8 mouse cellular contexts compared by ENCODE assay signal in the genomic region with DNA sequence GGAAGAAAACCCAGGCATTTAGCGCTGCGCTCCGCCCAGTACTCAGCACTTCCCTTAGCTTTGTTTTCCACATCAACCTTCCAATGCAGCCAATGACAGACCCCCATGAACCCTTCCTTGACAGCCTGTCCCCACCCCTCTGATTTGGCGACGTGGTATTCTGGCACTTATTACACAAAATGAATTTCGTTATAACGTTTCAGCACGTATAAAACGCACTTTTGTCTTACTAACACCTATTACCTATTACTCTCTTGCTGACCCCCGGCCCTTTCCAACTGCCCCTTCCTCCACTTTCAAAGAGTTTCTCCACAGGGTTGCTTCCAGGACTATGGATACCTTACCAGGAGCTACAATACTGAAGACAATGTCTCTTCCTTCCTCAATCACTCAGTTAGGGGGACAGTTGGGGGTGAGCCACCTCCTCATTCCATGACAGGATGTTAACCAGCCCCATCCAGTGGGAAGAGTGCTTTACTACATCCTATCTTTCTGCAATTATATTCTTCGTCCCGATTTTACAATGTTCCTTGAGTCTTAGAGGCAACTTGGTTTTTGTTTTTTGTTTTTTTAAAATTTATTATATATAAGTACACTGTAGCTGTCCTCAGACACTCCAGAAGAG. TPM values are rescaled to one million over a fixed set of nuclear protein-coding genes. Genes with fewer than 3 reads are reported as not detected.
DNase-seq lines count a peak whose midpoint lies in the region; ATAC-seq and TF ChIP-seq lines count a peak whose summit lies in the region.

No protein-coding gene starts in this region.

- no peak for ATAC-seq in heart, embryonic 13.5 days (ENCODE audit: extremely low read depth, insufficient number of reproducible peaks, low FRiP score, low TSS enrichment)
- ATAC-seq in heart, postnatal 0 days (ENCODE audit: insufficient read depth, low read depth): peak; percentile 27

- TF ChIP-seq EP300 in MEL (IDR thresholded peaks at IDR 0.05; ENCODE audit: low read depth in 1 of 2, low read length in 2 of 2): no peak
- peak; percentile 7; the same call in 1 of the 2 replicates for TF ChIP-seq EP300 in heart, postnatal 0 days (IDR thresholded peaks at IDR 0.05; ENCODE audit: low read depth)

- H3K9me3 ChIP-seq in heart, embryonic 13.5 days: no peaks in the 10 kb centered on the region
- no peaks in the 10 kb centered on the region for H3K9me3 ChIP-seq in MEL (replicated peaks; ENCODE audit: insufficient read depth, low read length)
- no peaks in the 10 kb centered on the region for H3K9me3 ChIP-seq in heart, postnatal 0 days (replicated peaks; ENCODE audit: control insufficient read depth, low read length)

- H3K79me2 ChIP-seq in MEL (ENCODE audit: control insufficient read depth, insufficient read depth, low read length, poor library complexity): peaks cover 2% of the 10 kb centered on the region; the same call in 1 of the 2 replicates

- intact Hi-C loops in heart, postnatal 25 days (cut with DNase I): no loop called here

- H3K27ac ChIP-seq in heart, embryonic 13.5 days (replicated peaks): peak overlapping the region; percentile 92
- H3K27ac ChIP-seq in MEL (ENCODE audit: control insufficient read depth, low read depth, low read length): peak overlapping the region; percentile 54
- H3K27ac ChIP-seq in heart, postnatal 0 days (ENCODE audit: low read depth): peak overlapping the region; percentile 90

- no peak for DNase-seq in heart, postnatal 25 days (ENCODE audit: low spot score)
- peak; percentile 61 for DNase-seq in MEL (ENCODE audit: low read depth, low spot score)
- DNase-seq in heart, postnatal 0 days (ENCODE audit: low spot score): peak; percentile 76
- DNase-seq in lung, postnatal 10 days: peak; percentile 79
- no peak for DNase-seq in urinary bladder, adult 18-20 months (ENCODE audit: low spot score in 2 of 2)
- no peak for DNase-seq in layer of hippocampus, postnatal 25 days (ENCODE audit: extremely low spot score in 1 of 2, low spot score in 1 of 2)
- no peak for DNase-seq in T-cell, adult 2 months (ENCODE audit: low spot score)

- H3K4me2 ChIP-seq in heart, embryonic 13.5 days: peak overlapping the region; percentile 75
- peak overlapping the region; percentile 65 for H3K4me2 ChIP-seq in heart, postnatal 0 days (ENCODE audit: low read depth, low read length)

- TF ChIP-seq CTCF in MEL (IDR thresholded peaks at IDR 0.05 in 2 of 3, conservative IDR thresholded peaks at IDR 0.05 in 1 of 3; ENCODE audit: control insufficient read depth in 1 of 3, insufficient read depth in 1 of 3, low read depth in 2 of 3, low read length in 3 of 3, poor library complexity in 1 of 3, severe bottlenecking in 1 of 3): peak in 1 of 3 experiments; percentile 3; a peak in 1 of 6 replicates
- peak; percentile 35 for TF ChIP-seq CTCF in heart, postnatal 0 days (IDR thresholded peaks at IDR 0.05; ENCODE audit: low read depth)

- H3K36me3 ChIP-seq in heart, embryonic 13.5 days: peaks cover 46% of the 10 kb centered on the region
- peaks cover 0 to 7% of the 10 kb centered on the region in 2 experiments; a peak in 3 of 4 replicates for H3K36me3 ChIP-seq in MEL (ENCODE audit: control insufficient read depth in 1 of 2, insufficient read depth in 2 of 2, low read length in 2 of 2)
- peaks cover 42% of the 10 kb centered on the region for H3K36me3 ChIP-seq in heart, postnatal 0 days (replicated peaks; ENCODE audit: control insufficient read depth, insufficient read depth, low read length)

- H3K4me1 ChIP-seq in heart, embryonic 13.5 days: peaks cover 75% of the 10 kb centered on the region
- peaks cover 3 to 15% of the 10 kb centered on the region in 2 experiments; a peak in 3 of 4 replicates for H3K4me1 ChIP-seq in MEL (ENCODE audit: control insufficient read depth in 1 of 2, insufficient read depth in 2 of 2, low read length in 2 of 2)
- H3K4me1 ChIP-seq in heart, postnatal 0 days (ENCODE audit: control insufficient read depth, insufficient read depth): peaks cover 39% of the 10 kb centered on the region

- 12% methylated on average over 12 of the region's 12 CpGs for WGBS in heart, embryonic 13.5 days
- WGBS in heart, postnatal 0 days: 5% methylated on average over 12 of the region's 12 CpGs

- no peak for TF ChIP-seq RAD21 in MEL (IDR thresholded peaks at IDR 0.05; ENCODE audit: low read depth, low read length)

- peak overlapping the region; percentile 49 for H3K4me3 ChIP-seq in heart, embryonic 13.5 days
- H3K4me3 ChIP-seq in MEL (ENCODE audit: control insufficient read depth in 1 of 2, insufficient read depth in 1 of 2, low read depth in 2 of 2, low read length in 2 of 2): peak overlapping the region; percentile 52 to 67
- H3K4me3 ChIP-seq in heart, postnatal 0 days (ENCODE audit: low read depth, low read length): peak overlapping the region; percentile 33; the same call in 1 of the 2 replicates

- peak overlapping the region; percentile 48 for H3K9ac ChIP-seq in heart, embryonic 13.5 days
- peak overlapping the region; percentile 84 for H3K9ac ChIP-seq in MEL (ENCODE audit: control insufficient read depth, low read depth, low read length, poor library complexity, severe bottlenecking)
- 0 out of 2 replicates have a peak overlapping the region, but pooled peaks have one; percentile 1 for H3K9ac ChIP-seq in heart, postnatal 0 days (replicated peaks; ENCODE audit: low read depth, low read length)

- H3K27me3 ChIP-seq in heart, embryonic 13.5 days (replicated peaks): no peaks in the 10 kb centered on the region
- H3K27me3 ChIP-seq in MEL (ENCODE audit: control insufficient read depth in 1 of 2, insufficient read depth in 2 of 2, low read length in 2 of 2): no peaks in the 10 kb centered on the region
- no peaks in the 10 kb centered on the region for H3K27me3 ChIP-seq in heart, postnatal 0 days (ENCODE audit: control insufficient read depth, insufficient read depth, low read length)

- TF ChIP-seq POLR2A in MEL (IDR thresholded peaks at IDR 0.05; ENCODE audit: control insufficient read depth in 1 of 2, insufficient read depth in 1 of 2, low read depth in 1 of 2, low read length in 2 of 2, poor library complexity in 1 of 2): peak in 1 of 2 experiments; percentile 16; a peak in 1 of 4 replicates

TF ChIP-seq in MEL, 35 proteins besides CTCF, POLR2A, EP300 and RAD21:
- peak; percentile 55; the same call in 1 of the 2 replicates for TF ChIP-seq POLR2AphosphoS2 (IDR thresholded peaks at IDR 0.05; ENCODE audit: low read length)
- TF ChIP-seq ELF1 (IDR thresholded peaks at IDR 0.05; ENCODE audit: low read depth, low read length): no peak

RNA-seq across cellular contexts. Expression of a gene that starts 4.0 kb away (rescaled TPM):
- 9.9 and 11.8 TPM in 2 replicates for polyA plus RNA-seq in heart, embryonic 13.5 days (2015; fragmentation: Nextera tagmentation; extraction: Ambion mirVana)
- total RNA-seq in heart, postnatal 25 days (2021): 10 to 100 TPM; 15.0 to 17.8 TPM
- total RNA-seq in MEL (2012; rRNA removed): 0.04 and 0.07 TPM in 2 replicates
- under 1 TPM in 1 of 2 experiments, not detected in 1; 0.21 TPM for polyA plus RNA-seq in MEL (2012; ENCODE audit: insufficient read depth in 1 of 2, insufficient read length in 2 of 2, low read depth in 1 of 2, low replicate concordance in 2 of 2, missing spikeins in 1 of 2)
- 21.0 and 34.9 TPM in 2 replicates for total RNA-seq in heart, postnatal 0 days (2014; rRNA removed; ENCODE audit: low replicate concordance)
- polyA plus RNA-seq in heart, postnatal 0 days (2015; fragmentation: Nextera tagmentation; extraction: Ambion mirVana): 8.9 and 9.1 TPM in 2 replicates
- total RNA-seq in layer of hippocampus, postnatal 25 days (2021): 1 to 10 TPM; 2.2 to 2.7 TPM

RNA-seq across cellular contexts. Expression of a gene that starts 22.1 kb away (rescaled TPM):
- 387 and 392 TPM in 2 replicates for polyA plus RNA-seq in heart, embryonic 13.5 days (2015; fragmentation: Nextera tagmentation; extraction: Ambion mirVana)
- total RNA-seq in heart, postnatal 25 days (2021): 100 to 1,000 TPM; 241 to 257 TPM
- 129 and 131 TPM in 2 replicates for total RNA-seq in MEL (2012; rRNA removed)
- 100 to 1,000 TPM; 137 to 335 TPM for polyA plus RNA-seq in MEL (2012; ENCODE audit: insufficient read depth in 1 of 2, insufficient read length in 2 of 2, low read depth in 1 of 2, low replicate concordance in 2 of 2, missing spikeins in 1 of 2)
- 472 and 473 TPM in 2 replicates for total RNA-seq in heart, postnatal 0 days (2014; rRNA removed; ENCODE audit: low replicate concordance)
- polyA plus RNA-seq in heart, postnatal 0 days (2015; fragmentation: Nextera tagmentation; extraction: Ambion mirVana): 291 and 295 TPM in 2 replicates
- 100 to 1,000 TPM; 208 to 223 TPM for total RNA-seq in layer of hippocampus, postnatal 25 days (2021)

RNA-seq across cellular contexts. Expression of a gene that starts 25.6 kb away (rescaled TPM):
- polyA plus RNA-seq in heart, embryonic 13.5 days (2015; fragmentation: Nextera tagmentation; extraction: Ambion mirVana): 35.7 and 41.3 TPM in 2 replicates
- total RNA-seq in heart, postnatal 25 days (2021): 10 to 100 TPM; 44.6 to 45.8 TPM
- 136 and 147 TPM in 2 replicates for total RNA-seq in MEL (2012; rRNA removed)
- 100 to 1,000 TPM in 1 of 2 experiments, not detected in 1; 292 TPM for polyA plus RNA-seq in MEL (2012; ENCODE audit: insufficient read depth in 1 of 2, insufficient read length in 2 of 2, low read depth in 1 of 2, low replicate concordance in 2 of 2, missing spikeins in 1 of 2)
- total RNA-seq in heart, postnatal 0 days (2014; rRNA removed; ENCODE audit: low replicate concordance): 22.3 and 31.2 TPM in 2 replicates
- polyA plus RNA-seq in heart, postnatal 0 days (2015; fragmentation: Nextera tagmentation; extraction: Ambion mirVana): 28.6 and 33.6 TPM in 2 replicates
- total RNA-seq in layer of hippocampus, postnatal 25 days (2021): 10 to 100 TPM; 11.8 to 16.8 TPM

RNA-seq across cellular contexts. Expression of a gene that starts 32.4 kb away (rescaled TPM):
- polyA plus RNA-seq in heart, embryonic 13.5 days (2015; fragmentation: Nextera tagmentation; extraction: Ambion mirVana): 0.48 and 0.68 TPM in 2 replicates
- under 1 TPM; 0.45 to 0.62 TPM for total RNA-seq in heart, postnatal 25 days (2021)
- total RNA-seq in MEL (2012; rRNA removed): 1.8 and 2.3 TPM in 2 replicates
- polyA plus RNA-seq in MEL (2012; ENCODE audit: insufficient read depth in 1 of 2, insufficient read length in 2 of 2, low read depth in 1 of 2, low replicate concordance in 2 of 2, missing spikeins in 1 of 2): 1 to 10 TPM in 1 of 2 experiments, not detected in 1; 6.8 TPM
- total RNA-seq in heart, postnatal 0 days (2014; rRNA removed; ENCODE audit: low replicate concordance): 0.65 and 0.66 TPM in 2 replicates
- polyA plus RNA-seq in heart, postnatal 0 days (2015; fragmentation: Nextera tagmentation; extraction: Ambion mirVana): 0.29 and 0.44 TPM in 2 replicates
- 1 to 10 TPM; 1.4 to 1.9 TPM for total RNA-seq in layer of hippocampus, postnatal 25 days (2021)

RNA-seq across cellular contexts. Expression of a gene that starts 34.4 kb away (rescaled TPM):
- 13.9 and 14.6 TPM in 2 replicates for polyA plus RNA-seq in heart, embryonic 13.5 days (2015; fragmentation: Nextera tagmentation; extraction: Ambion mirVana)
- 10 to 100 TPM; 14.0 to 18.4 TPM for total RNA-seq in heart, postnatal 25 days (2021)
- total RNA-seq in MEL (2012; rRNA removed): 14.3 and 15.1 TPM in 2 replicates
- 10 to 100 TPM in 1 of 2 experiments, not detected in 1; 74.0 TPM for polyA plus RNA-seq in MEL (2012; ENCODE audit: insufficient read depth in 1 of 2, insufficient read length in 2 of 2, low read depth in 1 of 2, low replicate concordance in 2 of 2, missing spikeins in 1 of 2)
- 28.4 and 58.8 TPM in 2 replicates for total RNA-seq in heart, postnatal 0 days (2014; rRNA removed; ENCODE audit: low replicate concordance)
- polyA plus RNA-seq in heart, postnatal 0 days (2015; fragmentation: Nextera tagmentation; extraction: Ambion mirVana): 14.5 and 17.5 TPM in 2 replicates
- 10 to 100 TPM; 11.3 to 13.3 TPM for total RNA-seq in layer of hippocampus, postnatal 25 days (2021)

Comparison
In these comparisons a context has a peak if more than half of its experiments do, and no peak if none do; other contexts are left out.
1. DNase-seq: peak in MEL (single experiment), heart, postnatal 0 days (single experiment) and lung, postnatal 10 days (single experiment); none in heart, postnatal 25 days (single experiment), urinary bladder, adult 18-20 months (0 of 2), layer of hippocampus, postnatal 25 days (0 of 2) and T-cell, adult 2 months (single experiment).
2. H3K9ac ChIP-seq: peak in every context shown above with its lines; median percentile 84 in MEL; 48 in heart, embryonic 13.5 days; 1 in heart, postnatal 0 days.
3. Peak in every context shown above with its lines, with median percentiles within 50 percentile points of each other: H3K27ac ChIP-seq and H3K4me3 ChIP-seq.